Comparison of ENCODE assay signal across 8 mouse cellular contexts in genomic region chr2:109674532-109674931, GRCm38 (mm10). TPM values are rescaled to one million over a fixed set of nuclear protein-coding genes. Genes with fewer than 3 reads are reported as not detected.
A peak's percentile ranks its signal among the peaks of the same experiment; 100 is the strongest.
DNase-seq lines count a peak whose midpoint lies in the region; ATAC-seq lines count a peak whose summit lies in the region.

Bdnf (plus strand) TSS chr2:109674700.

- no peaks in the 10 kb centered on the region for H3K9me3 ChIP-seq in kidney, embryonic 15.5 days (replicated peaks)
- no peaks in the 10 kb centered on the region for H3K9me3 ChIP-seq in hindbrain, embryonic 16.5 days (ENCODE audit: control insufficient read depth, low read length)
- no peaks in the 10 kb centered on the region for H3K9me3 ChIP-seq in midbrain, embryonic 12.5 days

- H3K4me1 ChIP-seq in kidney, embryonic 15.5 days: peaks cover 34% of the 10 kb centered on the region
- peaks cover 18% of the 10 kb centered on the region for H3K4me1 ChIP-seq in hindbrain, embryonic 16.5 days (ENCODE audit: control insufficient read depth, insufficient read depth, low read depth, low read length)
- peaks cover 31% of the 10 kb centered on the region for H3K4me1 ChIP-seq in midbrain, embryonic 12.5 days

- 2% methylated on average over 15 of the region's 15 CpGs for WGBS in kidney, embryonic 15.5 days
- under 1% methylated on average over 15 of the region's 15 CpGs for WGBS in hindbrain, embryonic 16.5 days
- WGBS in midbrain, embryonic 12.5 days: under 1% methylated on average over 15 of the region's 15 CpGs

- H3K9ac ChIP-seq in kidney, embryonic 15.5 days: no peak within 1 kb of the TSS
- peak within 1 kb of the TSS; percentile 50; the same call in 1 of the 2 replicates for H3K9ac ChIP-seq in hindbrain, embryonic 16.5 days (ENCODE audit: low read depth, low read length)
- H3K9ac ChIP-seq in midbrain, embryonic 12.5 days (replicated peaks): peak within 1 kb of the TSS; percentile 44; the same call in 1 of the 2 replicates

- no peaks in the 10 kb centered on the region for H3K36me3 ChIP-seq in kidney, embryonic 15.5 days
- H3K36me3 ChIP-seq in hindbrain, embryonic 16.5 days (ENCODE audit: control insufficient read depth, insufficient read depth, low read length): no peaks in the 10 kb centered on the region
- no peaks in the 10 kb centered on the region for H3K36me3 ChIP-seq in midbrain, embryonic 12.5 days

- ATAC-seq in kidney, embryonic 15.5 days (replicated peaks; ENCODE audit: low FRiP score): no peak
- no peak for ATAC-seq in hindbrain, embryonic 16.5 days
- ATAC-seq in midbrain, embryonic 12.5 days (ENCODE audit: low FRiP score, low read depth): no peak

- no peak for DNase-seq in kidney, adult 18-20 months
- peak; percentile 9 to 15 for DNase-seq in cerebellum, postnatal 36 days
- DNase-seq in embryo, embryonic 10.5 days (ENCODE audit: low spot score): no peak
- no peak for DNase-seq in lung, postnatal 36 days
- no peak for DNase-seq in c-Kit-positive CD71-positive TER-119-positive erythroid progenitor cells, embryonic 14.5 days (ENCODE audit: low spot score)

- H3K4me2 ChIP-seq in kidney, embryonic 15.5 days: peak within 1 kb of the TSS; percentile 60
- H3K4me2 ChIP-seq in hindbrain, embryonic 16.5 days (ENCODE audit: low read length): peak within 1 kb of the TSS; percentile 98
- peak within 1 kb of the TSS; percentile 85 for H3K4me2 ChIP-seq in midbrain, embryonic 12.5 days (replicated peaks)

- H3K27me3 ChIP-seq in kidney, embryonic 15.5 days: peaks cover 88% of the 10 kb centered on the region
- peaks cover 12% of the 10 kb centered on the region for H3K27me3 ChIP-seq in hindbrain, embryonic 16.5 days (replicated peaks; ENCODE audit: control insufficient read depth, insufficient read depth, low read length)
- peaks cover 50% of the 10 kb centered on the region for H3K27me3 ChIP-seq in midbrain, embryonic 12.5 days

- H3K4me3 ChIP-seq in kidney, embryonic 15.5 days (replicated peaks): peak within 1 kb of the TSS; percentile 34
- H3K4me3 ChIP-seq in hindbrain, embryonic 16.5 days (ENCODE audit: low read length): peak within 1 kb of the TSS; percentile 70
- H3K4me3 ChIP-seq in midbrain, embryonic 12.5 days: peak within 1 kb of the TSS; percentile 45

- no peak within 1 kb of the TSS for H3K27ac ChIP-seq in kidney, embryonic 15.5 days
- no peak within 1 kb of the TSS for H3K27ac ChIP-seq in hindbrain, embryonic 16.5 days (ENCODE audit: low read depth, low read length)
- no peak within 1 kb of the TSS for H3K27ac ChIP-seq in midbrain, embryonic 12.5 days (replicated peaks)

RNA-seq across cellular contexts. Expression of gene Bdnf, which starts in this region (rescaled TPM):
- polyA plus RNA-seq in kidney, embryonic 15.5 days (2015; fragmentation: Nextera tagmentation; extraction: Ambion mirVana): 0.81 and 1.1 TPM in 2 replicates
- 5.9 and 7.3 TPM in 2 replicates for polyA plus RNA-seq in hindbrain, embryonic 16.5 days (2015; fragmentation: Nextera tagmentation; extraction: Ambion mirVana)
- 1.6 and 1.9 TPM in 2 replicates for polyA plus RNA-seq in midbrain, embryonic 12.5 days (2016; fragmentation: Nextera tagmentation; extraction: Ambion mirVana)

Comparison
In these comparisons a context has a peak if more than half of its experiments do, and no peak if none do; other contexts are left out.
1. DNase-seq: peak in cerebellum, postnatal 36 days (2 of 2); none in kidney, adult 18-20 months (single experiment), embryo, embryonic 10.5 days (single experiment), lung, postnatal 36 days (single experiment) and c-Kit-positive CD71-positive TER-119-positive erythroid progenitor cells, embryonic 14.5 days (single experiment).
2. Peak in every context shown above with its lines, with median percentiles within 50 percentile points of each other: H3K4me2 ChIP-seq and H3K4me3 ChIP-seq.